ENCODE assay signal across 35 mouse cellular contexts in the genomic region with DNA sequence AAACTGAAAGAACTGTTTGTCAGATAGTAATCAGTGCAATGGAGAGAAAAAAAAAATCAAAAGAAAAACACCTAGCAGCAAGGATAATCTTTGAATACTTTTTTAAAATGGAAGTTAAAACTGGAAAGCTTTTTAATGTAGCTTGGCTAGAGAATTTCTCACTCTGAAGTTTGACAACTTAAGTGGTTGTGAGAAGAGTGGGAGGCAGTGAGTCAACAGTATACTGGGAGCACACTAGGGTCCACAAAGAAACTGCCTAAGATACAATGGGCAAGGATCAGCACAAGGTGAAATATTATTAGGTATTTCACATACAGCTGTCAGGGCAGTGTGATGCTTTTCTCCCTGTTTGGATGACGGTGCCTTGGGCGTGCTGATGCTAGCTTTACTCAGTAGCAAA. TPM values are rescaled to one million over a fixed set of nuclear protein-coding genes. Genes with fewer than 3 reads are reported as not detected.
"Had no signal": no experiment of that assay in that cellular context is flagged by ENCODE, and none has a peak within 500 bp of the region (broad histone marks: within the 10 kb centered on the region; RNA-seq: fewer than 3 reads in every experiment).

No protein-coding gene starts in this region.

- H3K9me3 ChIP-seq: limb, embryonic 10.5 days; limb, embryonic 12.5 days; limb, embryonic 13.5 days; limb, embryonic 15.5 days; liver, embryonic 12.5 days; liver, embryonic 13.5 days; liver, embryonic 15.5 days; lung, embryonic 15.5 days; megakaryocyte, embryonic 14.5 days; midbrain, embryonic 10.5 days; midbrain, embryonic 12.5 days; midbrain, embryonic 13.5 days; midbrain, embryonic 15.5 days had no signal

- H3K4me1 ChIP-seq: limb, embryonic 10.5 days; limb, embryonic 12.5 days; limb, embryonic 13.5 days; limb, embryonic 15.5 days; liver, embryonic 12.5 days; liver, embryonic 13.5 days; liver, embryonic 15.5 days; lung, embryonic 15.5 days; megakaryocyte, embryonic 14.5 days; midbrain, embryonic 10.5 days; midbrain, embryonic 12.5 days; midbrain, embryonic 13.5 days; midbrain, embryonic 15.5 days had no signal

- H3K9ac ChIP-seq: limb, embryonic 12.5 days; limb, embryonic 13.5 days; limb, embryonic 15.5 days; liver, embryonic 12.5 days; liver, embryonic 13.5 days; liver, embryonic 14.5 days; liver, embryonic 15.5 days; liver, postnatal 0 days; lung, embryonic 14.5 days; lung, embryonic 15.5 days; midbrain, embryonic 12.5 days; midbrain, embryonic 13.5 days; midbrain, embryonic 15.5 days had no signal

- DNase-seq: left cerebral cortex, postnatal 4 days; liver; liver, embryonic 13.5 days; liver, postnatal 0 days; lung, adult 18-20 months; lung, adult 2 months; lung, embryonic 14.5 days; lung, postnatal 10 days; lung, postnatal 14 days; lung, postnatal 36 days; lung, postnatal 4 days; midbrain, embryonic 14.5 days had no signal

- H3K4me3 ChIP-seq: limb, embryonic 10.5 days; limb, embryonic 12.5 days; limb, embryonic 13.5 days; limb, embryonic 15.5 days; liver, embryonic 12.5 days; liver, embryonic 13.5 days; liver, embryonic 15.5 days; lung, embryonic 15.5 days; megakaryocyte, embryonic 14.5 days; midbrain, embryonic 10.5 days; midbrain, embryonic 12.5 days; midbrain, embryonic 13.5 days; midbrain, embryonic 15.5 days; myocyte had no signal

- H3K27ac ChIP-seq: limb, embryonic 10.5 days; limb, embryonic 12.5 days; limb, embryonic 13.5 days; limb, embryonic 15.5 days; liver, embryonic 12.5 days; liver, embryonic 13.5 days; liver, embryonic 14.5 days; liver, embryonic 15.5 days; lung, embryonic 15.5 days; macrophage; midbrain, embryonic 10.5 days; midbrain, embryonic 12.5 days; midbrain, embryonic 13.5 days; midbrain, embryonic 15.5 days had no signal

- H3K27me3 ChIP-seq: limb, embryonic 12.5 days; limb, embryonic 13.5 days; limb, embryonic 15.5 days; liver, embryonic 12.5 days; liver, embryonic 13.5 days; liver, embryonic 15.5 days; lung, embryonic 15.5 days; megakaryocyte, embryonic 14.5 days; midbrain, embryonic 12.5 days; midbrain, embryonic 13.5 days; midbrain, embryonic 15.5 days had no signal

- ATAC-seq: liver, embryonic 12.5 days; liver, postnatal 0 days; lung, postnatal 0 days; midbrain, embryonic 13.5 days; midbrain, embryonic 15.5 days; midbrain, embryonic 16.5 days had no signal

- H3K4me2 ChIP-seq: limb, embryonic 12.5 days; limb, embryonic 13.5 days; limb, embryonic 15.5 days; liver, embryonic 11.5 days; liver, embryonic 12.5 days; liver, embryonic 13.5 days; liver, embryonic 15.5 days; lung, embryonic 14.5 days; lung, embryonic 15.5 days; midbrain, embryonic 11.5 days; midbrain, embryonic 12.5 days; midbrain, embryonic 13.5 days; midbrain, embryonic 15.5 days had no signal

- H3K36me3 ChIP-seq: limb, embryonic 10.5 days; limb, embryonic 12.5 days; limb, embryonic 13.5 days; limb, embryonic 15.5 days; liver, embryonic 12.5 days; liver, embryonic 13.5 days; liver, embryonic 15.5 days; lung, embryonic 15.5 days; midbrain, embryonic 10.5 days; midbrain, embryonic 12.5 days; midbrain, embryonic 13.5 days; midbrain, embryonic 15.5 days had no signal

RNA-seq across cellular contexts. Expression of gene Lipi, which starts 23.0 kb away (rescaled TPM):
- polyA plus RNA-seq: limb, embryonic 10.5 days; limb, embryonic 11.5 days; limb, embryonic 12.5 days; liver, adult 2 months; liver, embryonic 11.5 days; liver, embryonic 12.5 days; liver, embryonic 13.5 days; liver, embryonic 14.5 days; liver, embryonic 15.5 days; liver, embryonic 16.5 days; liver, postnatal 0 days; lung, adult 2 months; lung, embryonic 14.5 days; lung, embryonic 15.5 days; lung, embryonic 16.5 days; lung, postnatal 0 days; macrophage; midbrain, embryonic 10.5 days; midbrain, embryonic 11.5 days; midbrain, embryonic 12.5 days; midbrain, embryonic 13.5 days; midbrain, embryonic 14.5 days; midbrain, embryonic 15.5 days; midbrain, embryonic 16.5 days; myocyte had no signal

RNA-seq across cellular contexts. Expression of gene Rbm11, which starts 29.7 kb away (rescaled TPM):
- polyA plus RNA-seq: liver, adult 2 months; liver, embryonic 16.5 days; liver, postnatal 0 days had no signal
